Mouse (Mus musculus) hindbrain, embryonic 16.5 days (tissue): ENCODE measurements around the gene Gm20696. TPM values are rescaled to one million over a fixed set of nuclear protein-coding genes. Genes with fewer than 3 reads are reported as not detected.

Experiments
- ATAC-seq: fragments of 200-750 bp; cut with Nextera tagmentation; 2 replicates; pipeline ENCODE4 v1.8.0; 2017; ENCODE audit warnings: moderate TSS enrichment, moderate library complexity
- H3K27ac ChIP-seq: fragments of 300-500 bp; sonication (generic); 2 replicates; pipeline ENCODE4 v1.5.1; 2014; ENCODE audit warnings: low read depth, mild to moderate bottlenecking, control low read depth, low read length, moderate library complexity
- H3K27me3 ChIP-seq: fragments of 300-500 bp; sonication (generic); replicated peaks from 2 replicates; pipeline ENCODE4 v1.6.1; 2014; ENCODE audit warnings: low read length; ENCODE audit not compliant: control insufficient read depth, insufficient read depth
- H3K36me3 ChIP-seq: fragments of 300-500 bp; sonication (generic); 2 replicates; pipeline ENCODE4 v1.6.1; 2014; ENCODE audit warnings: mild to moderate bottlenecking, low read length, moderate library complexity, mixed read lengths; ENCODE audit not compliant: control insufficient read depth, insufficient read depth
- H3K4me1 ChIP-seq: fragments of 300-500 bp; sonication (generic); 2 replicates; pipeline ENCODE4 v1.6.1; 2014; ENCODE audit warnings: low read depth, low read length; ENCODE audit not compliant: control insufficient read depth, insufficient read depth
- H3K4me2 ChIP-seq: fragments of 300-500 bp; sonication (generic); 2 replicates; pipeline ENCODE4 v1.6.1; 2014; ENCODE audit warnings: mild to moderate bottlenecking, low read length, control low read depth, moderate library complexity
- H3K4me3 ChIP-seq: fragments of 300-500 bp; sonication (generic); 2 replicates; pipeline ENCODE4 v1.5.1; 2014; ENCODE audit warnings: mild to moderate bottlenecking, low read length, control low read depth, moderate library complexity
- H3K9ac ChIP-seq: fragments of 300-500 bp; sonication (generic); 2 replicates; pipeline ENCODE4 v1.6.1; 2014; ENCODE audit warnings: low read depth, mild to moderate bottlenecking, control low read depth, low read length, moderate library complexity
- H3K9me3 ChIP-seq: fragments of 300-500 bp; sonication (generic); 2 replicates; pipeline ENCODE4 v1.6.1; 2014; ENCODE audit warnings: mild to moderate bottlenecking, low read length, moderate library complexity; ENCODE audit not compliant: control insufficient read depth
- WGBS: fragments of 180-500 bp; shearing (Covaris S2); extraction: QIAGEN DNeasy Blood & Tissue Kit; methylation state at CpG from one replicate; pipeline ENCODE4 v1.1.7; 2014; 5-methylcytosine and 5-hydroxymethylcytosine counted together
- polyA plus RNA-seq: library from polyadenylated mRNA; unstranded; fragments of >200 nt; fragmentation: Nextera tagmentation; extraction: Ambion mirVana; gene quantifications from 2 replicates; pipeline ENCODE4 v1.2.1, GENCODE M21; 2015

Gm20696 gene
- polyA plus RNA-seq, 1 experiment from 2014 or later: 1.8 TPM

- Histone ChIP-seq H3K4me1 (peaks cover 8% of the 10 kb centered on the region), H3K4me3 (no peak overlapping the region), H3K36me3 (no peaks in the 10 kb centered on the region), H3K27ac (no peak overlapping the region), H3K27me3 (no peaks in the 10 kb centered on the region; the same call in 1 of the 2 replicates), H3K9me3 (no peaks in the 10 kb centered on the region), H3K4me2 (no peak overlapping the region), H3K9ac (no peak overlapping the region)
- 52% methylated on average over 6 of the region's 6 CpGs for WGBS
- ATAC-seq: no peak
Measured at GRCm38 (mm10) chr6:99511862-99512261, 154.7 kb downstream of the Gm20696 start.

- Histone ChIP-seq H3K4me3 (no peak overlapping the region), H3K9me3 (no peaks in the 10 kb centered on the region), H3K9ac (no peak overlapping the region), H3K36me3 (no peaks in the 10 kb centered on the region), H3K4me1 (peaks cover 8% of the 10 kb centered on the region), H3K27ac (peak overlapping the region; percentile 16; the same call in 1 of the 2 replicates), H3K4me2 (0 out of 2 replicates have a peak overlapping the region, but pooled peaks have one; percentile 16), H3K27me3 (no peaks in the 10 kb centered on the region; the same call in 1 of the 2 replicates)
- WGBS: 52% methylated on average over 9 of the region's 9 CpGs
- peak; percentile 90 for ATAC-seq
Measured at GRCm38 (mm10) chr6:99509189-99509592, 157.4 kb downstream of the Gm20696 start.

- no peak overlapping the region for H3K4me3 ChIP-seq
- H3K27me3 ChIP-seq: no peaks in the 10 kb centered on the region
- no peak overlapping the region for H3K9ac ChIP-seq
- WGBS: 89% methylated on average over 6 of the region's 6 CpGs
- H3K9me3 ChIP-seq: no peaks in the 10 kb centered on the region
- no peaks in the 10 kb centered on the region for H3K36me3 ChIP-seq
- peaks cover 8% of the 10 kb centered on the region for H3K4me1 ChIP-seq
- no peak overlapping the region for H3K27ac ChIP-seq
- ATAC-seq: no peak
- no peak overlapping the region for H3K4me2 ChIP-seq
Measured at GRCm38 (mm10) chr6:99506816-99507215, 159.8 kb downstream of the Gm20696 start.

GRCm38 (mm10) chr6:99503741-99504140 lies 162.9 kb downstream of the Gm20696 start:
- H3K4me3 ChIP-seq: no peak overlapping the region
- no peak overlapping the region for H3K4me2 ChIP-seq
- H3K4me1 ChIP-seq: no peaks in the 10 kb centered on the region
- no peaks in the 10 kb centered on the region for H3K9me3 ChIP-seq
- H3K36me3 ChIP-seq: no peaks in the 10 kb centered on the region
- H3K27me3 ChIP-seq: no peaks in the 10 kb centered on the region
- ATAC-seq: no peak
- WGBS: 94% methylated on average over 1 of the region's 1 CpGs
- no peak overlapping the region for H3K27ac ChIP-seq
- no peak overlapping the region for H3K9ac ChIP-seq

- H3K36me3 ChIP-seq: no peaks in the 10 kb centered on the region
- WGBS: 94% methylated on average over 2 of the region's 2 CpGs
- H3K4me2 ChIP-seq: no peak overlapping the region
- no peak overlapping the region for H3K4me3 ChIP-seq
- H3K9me3 ChIP-seq: no peaks in the 10 kb centered on the region
- no peaks in the 10 kb centered on the region for H3K27me3 ChIP-seq
- H3K4me1 ChIP-seq: no peaks in the 10 kb centered on the region
- ATAC-seq: no peak
- H3K9ac ChIP-seq: no peak overlapping the region
- no peak overlapping the region for H3K27ac ChIP-seq
Measured at GRCm38 (mm10) chr6:99502727-99503126, 163.9 kb downstream of the Gm20696 start.

GRCm38 (mm10) chr6:99502314-99502713 lies 164.3 kb downstream of the Gm20696 start:
- 87% methylated on average over 6 of the region's 6 CpGs for WGBS

GRCm38 (mm10) chr6:99500570-99501270 lies 165.9 kb downstream of the Gm20696 start:
- 98% methylated on average over 3 of the region's 3 CpGs for WGBS
- H3K4me1 ChIP-seq: no peaks in the 10 kb centered on the region
- H3K4me2 ChIP-seq: no peak overlapping the region
- no peaks in the 10 kb centered on the region for H3K36me3 ChIP-seq
- no peaks in the 10 kb centered on the region for H3K9me3 ChIP-seq
- no peak overlapping the region for H3K27ac ChIP-seq
- no peak overlapping the region for H3K9ac ChIP-seq
- no peak for ATAC-seq
- no peak overlapping the region for H3K4me3 ChIP-seq
- no peaks in the 10 kb centered on the region for H3K27me3 ChIP-seq

More at GRCm38 (mm10) chr6:99502314-99502713, 164.3 kb downstream of the Gm20696 start:
- H3K4me2 ChIP-seq: no peak overlapping the region
- no peaks in the 10 kb centered on the region for H3K9me3 ChIP-seq
- H3K27me3 ChIP-seq: no peaks in the 10 kb centered on the region
- H3K4me1 ChIP-seq: no peaks in the 10 kb centered on the region
- no peak overlapping the region for H3K27ac ChIP-seq
- H3K4me3 ChIP-seq: no peak overlapping the region
- ATAC-seq: no peak
- H3K36me3 ChIP-seq: no peaks in the 10 kb centered on the region
- H3K9ac ChIP-seq: no peak overlapping the region

GRCm38 (mm10) chr6:99498082-99498481 lies 168.5 kb downstream of the Gm20696 start:
- Histone ChIP-seq H3K4me1 (no peaks in the 10 kb centered on the region), H3K9ac (no peak overlapping the region), H3K27ac (no peak overlapping the region), H3K4me2 (no peak overlapping the region), H3K9me3 (no peaks in the 10 kb centered on the region), H3K27me3 (no peaks in the 10 kb centered on the region), H3K36me3 (no peaks in the 10 kb centered on the region), H3K4me3 (no peak overlapping the region)
- no peak for ATAC-seq
- 93% methylated on average over 7 of the region's 7 CpGs for WGBS

GRCm38 (mm10) chr6:99496114-99496513 lies 170.5 kb downstream of the Gm20696 start:
- Histone ChIP-seq H3K9me3 (no peaks in the 10 kb centered on the region), H3K4me3 (no peak overlapping the region), H3K4me2 (no peak overlapping the region), H3K27ac (no peak overlapping the region), H3K27me3 (no peaks in the 10 kb centered on the region), H3K36me3 (no peaks in the 10 kb centered on the region), H3K9ac (no peak overlapping the region), H3K4me1 (no peaks in the 10 kb centered on the region)
- ATAC-seq: no peak
- WGBS: 64% methylated on average over 5 of the region's 5 CpGs
